Comparison of ENCODE assay signal across 15 mouse cellular contexts in the genomic region with DNA sequence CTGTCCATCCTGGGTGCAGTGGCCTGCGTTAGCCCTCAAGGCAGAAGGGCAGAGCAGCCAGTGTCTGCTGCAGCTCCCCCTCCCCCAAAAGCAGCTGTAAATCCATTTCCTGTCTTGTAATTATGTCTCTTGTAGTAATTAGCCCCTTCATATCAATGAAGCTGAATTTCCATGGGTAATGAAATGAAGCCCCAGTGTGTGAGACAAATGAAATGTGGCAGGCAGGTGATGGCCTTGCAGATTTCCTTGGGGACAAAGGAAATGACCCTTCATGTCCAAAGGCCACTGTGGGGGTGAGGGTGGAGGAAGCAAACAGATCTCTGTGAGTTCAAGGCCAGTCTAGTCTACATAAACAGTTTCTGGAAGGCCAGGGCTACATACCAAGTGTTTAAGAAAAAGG.
"Had no signal": no experiment of that assay in that cellular context is flagged by ENCODE, and none has a peak within 500 bp of the region (broad histone marks: within the 10 kb centered on the region; RNA-seq: fewer than 3 reads in every experiment).

No protein-coding gene starts in this region.

- H3K27ac ChIP-seq: layer of hippocampus, adult 2 months; liver, embryonic 12.5 days; lung, embryonic 15.5 days; macrophage; midbrain, embryonic 13.5 days; stomach, embryonic 15.5 days had no signal

- DNase-seq: kidney, adult 18-20 months; kidney, postnatal 10 days; kidney, postnatal 4 days; left cerebral cortex, postnatal 4 days; liver, postnatal 0 days; lung, postnatal 14 days; right cerebral cortex, postnatal 14 days; thymus, adult 2 months; thymus, postnatal 25 days had no signal

- H3K4me2 ChIP-seq: liver, embryonic 12.5 days; lung, embryonic 15.5 days; midbrain, embryonic 13.5 days; stomach, embryonic 15.5 days had no signal

- H3K27me3 ChIP-seq: liver, embryonic 12.5 days; lung, embryonic 15.5 days; midbrain, embryonic 13.5 days; stomach, embryonic 15.5 days had no signal

- H3K4me3 ChIP-seq: layer of hippocampus, adult 2 months; liver, embryonic 12.5 days; lung, embryonic 15.5 days; midbrain, embryonic 13.5 days; stomach, embryonic 15.5 days had no signal

- H3K9ac ChIP-seq: liver, embryonic 12.5 days; liver, postnatal 0 days; lung, embryonic 15.5 days; midbrain, embryonic 13.5 days; stomach, embryonic 15.5 days had no signal

- H3K9me3 ChIP-seq: liver, embryonic 12.5 days; lung, embryonic 15.5 days; midbrain, embryonic 13.5 days; stomach, embryonic 15.5 days had no signal

- ATAC-seq: liver, embryonic 12.5 days; liver, postnatal 0 days; midbrain, embryonic 13.5 days had no signal
